Mouse (Mus musculus): ENCODE measurements around the gene Plxnb2. TPM values are rescaled to one million over a fixed set of nuclear protein-coding genes. Genes with fewer than 3 reads are reported as not detected.

Gene Plxnb2
- total and polyA plus RNA-seq, 3 experiments, result 1.8 to 15.5 (median 9.9) TPM

DNA sequence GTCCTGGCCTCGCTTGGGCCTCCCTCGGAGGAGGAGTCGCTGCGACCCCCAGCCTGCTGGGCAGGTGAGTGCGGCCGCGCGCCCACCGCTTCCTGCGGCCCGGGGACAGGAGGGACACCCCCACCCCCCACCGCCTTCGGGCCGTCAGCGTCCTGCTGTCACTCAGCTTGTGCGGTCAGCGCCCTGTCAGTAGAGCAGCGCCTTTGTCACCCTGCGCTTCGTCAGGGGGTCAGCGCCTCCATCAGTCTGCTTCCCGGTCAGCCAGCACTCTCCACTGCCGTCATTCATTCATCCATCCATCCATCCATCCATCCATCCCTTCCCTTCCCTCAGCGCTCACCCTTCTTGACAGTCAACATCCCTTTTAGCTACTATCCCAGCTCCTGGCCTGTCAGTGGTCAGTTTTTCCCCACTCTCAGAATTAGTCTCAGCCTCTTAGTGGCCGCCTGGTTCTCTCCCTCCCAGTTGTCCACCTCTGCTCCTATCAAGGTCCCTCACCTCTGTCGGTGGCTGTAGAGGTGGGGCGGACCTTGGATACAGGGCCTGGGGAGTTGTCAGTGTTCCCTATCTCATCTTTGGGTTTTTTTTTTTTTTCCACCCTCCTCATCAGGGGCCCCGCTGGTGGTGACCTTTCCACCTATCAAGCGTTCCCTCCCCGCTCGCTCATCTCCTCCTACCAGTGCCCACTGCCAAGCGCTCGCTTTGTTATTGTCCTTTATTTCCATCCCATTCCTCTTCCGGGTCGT is 31.3 kb upstream of the Plxnb2 start:
- DNase-seq (ENCODE audit: low spot score) (peak; percentile 13), ATAC-seq (ENCODE audit: extremely low read depth, insufficient number of reproducible peaks, low FRiP score, poor library complexity, severe bottlenecking) (no peak)
- no peaks in the 10 kb centered on the region for H3K27me3 ChIP-seq (ENCODE audit: insufficient read depth, low read length)
- H3K36me3 ChIP-seq (replicated peaks), result peaks cover 11% of the 10 kb centered on the region
- TF ChIP-seq TAL1 (conservative IDR thresholded peaks at IDR 0.05; ENCODE audit: low read depth, low read length), result no peak
- no peak for TF ChIP-seq GATA1 (IDR thresholded peaks at IDR 0.05; ENCODE audit: borderline replicate concordance, low read length)
- no peak for TF ChIP-seq GATA2 (IDR thresholded peaks at IDR 0.05; ENCODE audit: borderline replicate concordance, low read depth, low read length)
- TF ChIP-seq CTCF (IDR thresholded peaks at IDR 0.05; ENCODE audit: low read depth, low read length), result no peak
- no peak for TF ChIP-seq POLR2AphosphoS5 (IDR thresholded peaks at IDR 0.05; ENCODE audit: insufficient replicate concordance, low read depth, low read length)
- peaks cover 64% of the 10 kb centered on the region for H3K4me1 ChIP-seq (ENCODE audit: insufficient read depth, low read depth, low read length)
- peaks cover 4% of the 10 kb centered on the region for H3K9me3 ChIP-seq (replicated peaks)
- peak overlapping the region; percentile 99 for H3K4me3 ChIP-seq (ENCODE audit: low read depth, low read length)

DNA sequence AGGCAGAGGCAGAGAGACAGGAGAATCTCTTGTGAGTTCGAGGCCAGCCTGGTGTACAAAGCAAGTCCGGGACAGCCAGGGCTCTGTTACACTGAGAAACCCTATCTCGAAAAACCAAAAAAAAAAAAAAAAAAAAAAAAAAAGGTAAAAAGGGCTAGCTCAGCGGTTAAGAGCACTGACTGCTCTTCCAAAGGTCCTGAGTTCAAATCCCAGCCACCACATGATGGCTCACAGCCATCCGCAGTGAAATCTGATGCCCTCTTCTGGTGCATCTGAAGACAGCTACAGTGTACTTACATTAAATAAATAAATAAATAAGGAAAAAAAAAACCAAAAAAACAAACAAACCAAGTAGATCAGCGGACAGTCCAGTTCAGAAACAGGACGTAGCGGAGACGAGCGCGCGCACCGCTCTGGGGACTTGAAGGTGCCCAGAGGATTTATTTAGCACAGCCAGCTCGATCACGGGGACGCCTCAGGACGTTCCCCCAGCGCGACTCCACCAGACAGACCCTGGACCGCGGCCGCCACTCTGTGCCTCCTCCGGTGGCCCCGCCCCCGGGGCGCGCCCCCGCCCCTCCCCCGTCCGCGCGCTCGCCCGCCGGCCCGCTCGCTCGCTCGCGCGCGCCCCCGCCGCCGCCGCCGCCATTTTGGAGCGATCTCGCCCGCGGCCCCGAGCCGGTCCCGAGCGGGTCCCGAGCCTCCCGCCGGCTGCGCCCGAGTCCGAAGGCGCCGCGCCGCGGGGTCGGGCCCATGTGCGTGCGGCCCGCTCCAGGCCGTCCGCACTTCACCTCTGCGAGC is 30.5 kb upstream of the Plxnb2 start, which contains the start of gene Ppp6r2:
Gene Ppp6r2, plus strand, starts transcription at position 639 of the 801 bp plus-strand sequence.
- no peaks in the 10 kb centered on the region for H3K9me3 ChIP-seq (replicated peaks)
- DNase-seq (ENCODE audit: low spot score) (peak; percentile 72), ATAC-seq (ENCODE audit: extremely low read depth, insufficient number of reproducible peaks, low FRiP score, poor library complexity, severe bottlenecking) (peak; percentile 56)
- no peak for TF ChIP-seq TAL1 (conservative IDR thresholded peaks at IDR 0.05; ENCODE audit: low read depth, low read length)
- no peak for TF ChIP-seq POLR2AphosphoS5 (IDR thresholded peaks at IDR 0.05; ENCODE audit: insufficient replicate concordance, low read depth, low read length)
- no peak for TF ChIP-seq CTCF (IDR thresholded peaks at IDR 0.05; ENCODE audit: low read depth, low read length)
- no peak for TF ChIP-seq GATA1 (IDR thresholded peaks at IDR 0.05; ENCODE audit: borderline replicate concordance, low read length)
- no peak for TF ChIP-seq GATA2 (IDR thresholded peaks at IDR 0.05; ENCODE audit: borderline replicate concordance, low read depth, low read length)
- no peaks in the 10 kb centered on the region for H3K27me3 ChIP-seq (ENCODE audit: insufficient read depth, low read length)
- peak within 1 kb of the TSS; percentile 99 for H3K4me3 ChIP-seq (ENCODE audit: low read depth, low read length)
- peaks cover 4% of the 10 kb centered on the region for H3K36me3 ChIP-seq (replicated peaks)
- H3K4me1 ChIP-seq (ENCODE audit: insufficient read depth, low read depth, low read length), result peaks cover 59% of the 10 kb centered on the region

DNA sequence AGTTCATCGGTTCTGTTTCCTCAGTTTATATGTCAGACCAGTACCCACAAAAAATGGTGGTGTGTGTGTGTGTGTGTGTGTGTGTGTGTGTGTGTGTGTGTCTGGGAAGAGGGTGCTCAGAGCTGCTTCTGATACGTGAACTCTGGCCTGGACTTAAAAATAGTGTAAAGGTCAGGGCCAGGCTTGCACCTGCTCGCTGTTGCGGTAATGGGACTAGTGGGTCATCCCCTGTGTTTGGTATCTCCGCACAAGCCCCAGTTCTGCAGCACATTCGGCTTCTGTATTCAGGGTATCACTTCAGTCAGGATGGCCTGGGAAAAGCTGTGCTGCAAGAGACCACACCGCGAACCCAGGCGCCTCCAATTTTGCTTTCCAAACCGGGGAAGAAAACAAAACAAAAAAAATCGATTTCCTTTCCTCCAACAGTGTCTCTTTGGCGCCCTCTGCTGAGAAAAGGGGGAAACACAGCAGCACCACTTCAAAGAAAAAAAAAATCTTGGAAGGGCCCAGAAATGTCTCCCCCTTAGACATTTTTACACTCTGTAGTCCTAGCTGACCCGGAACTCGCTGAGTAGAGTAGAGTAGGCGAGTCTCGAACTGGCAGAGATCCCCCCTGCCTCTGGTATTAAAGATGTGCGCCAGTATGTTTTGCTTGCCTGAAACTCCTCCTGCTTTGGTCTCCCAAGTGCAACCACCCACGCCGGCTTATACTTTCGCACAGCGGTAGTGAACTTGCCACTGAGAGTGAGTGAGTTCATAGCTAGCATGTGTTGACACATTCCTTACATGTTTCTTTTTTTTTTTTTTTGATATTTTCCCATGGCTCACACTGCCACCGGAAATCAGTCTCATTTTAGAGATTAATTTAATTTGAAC is 29.5 kb upstream of the Plxnb2 start:
- H3K4me1 ChIP-seq (ENCODE audit: insufficient read depth, low read depth, low read length), result peaks cover 49% of the 10 kb centered on the region
- no peaks in the 10 kb centered on the region for H3K9me3 ChIP-seq (replicated peaks)
- no peaks in the 10 kb centered on the region for H3K27me3 ChIP-seq (ENCODE audit: insufficient read depth, low read length)
- DNase-seq (ENCODE audit: low spot score) (peak; percentile 13), ATAC-seq (ENCODE audit: extremely low read depth, insufficient number of reproducible peaks, low FRiP score, poor library complexity, severe bottlenecking) (no peak)
- TF ChIP-seq GATA1 (IDR thresholded peaks at IDR 0.05; ENCODE audit: borderline replicate concordance, low read length) (no peak), GATA2 (IDR thresholded peaks at IDR 0.05; ENCODE audit: borderline replicate concordance, low read depth, low read length) (no peak), TAL1 (conservative IDR thresholded peaks at IDR 0.05; ENCODE audit: low read depth, low read length) (no peak), CTCF (IDR thresholded peaks at IDR 0.05; ENCODE audit: low read depth, low read length) (peak; percentile 63), POLR2AphosphoS5 (IDR thresholded peaks at IDR 0.05; ENCODE audit: insufficient replicate concordance, low read depth, low read length) (no peak)
- H3K4me3 ChIP-seq (ENCODE audit: low read depth, low read length), result peak overlapping the region; percentile 62; the same call in 1 of the 2 replicates
- peaks cover 2% of the 10 kb centered on the region for H3K36me3 ChIP-seq (replicated peaks)

DNA sequence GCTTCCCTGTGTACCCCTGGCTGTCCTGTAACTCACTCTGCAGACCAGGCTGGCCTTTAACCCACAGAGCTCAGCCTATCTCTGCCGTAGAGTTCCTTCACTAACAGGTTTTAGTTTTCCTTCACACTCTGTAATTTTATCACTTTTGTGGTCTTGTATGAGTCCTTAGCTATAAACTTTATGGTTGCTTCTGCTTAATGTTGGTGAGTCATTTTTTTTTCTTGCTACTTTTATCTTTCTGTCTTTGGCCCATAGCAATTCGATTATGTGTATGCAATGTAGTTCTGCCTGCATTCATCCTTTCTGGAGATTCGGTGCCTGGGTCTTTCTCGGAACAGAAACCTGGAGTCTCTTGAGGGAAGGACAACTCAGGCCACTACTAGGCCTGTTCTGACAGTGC is 26.9 kb upstream of the Plxnb2 start:
- H3K4me3 ChIP-seq (ENCODE audit: low read depth, low read length), result no peak overlapping the region
- TF ChIP-seq POLR2AphosphoS5 (IDR thresholded peaks at IDR 0.05; ENCODE audit: insufficient replicate concordance, low read depth, low read length) (no peak), GATA2 (IDR thresholded peaks at IDR 0.05; ENCODE audit: borderline replicate concordance, low read depth, low read length) (no peak), GATA1 (IDR thresholded peaks at IDR 0.05; ENCODE audit: borderline replicate concordance, low read length) (no peak), CTCF (IDR thresholded peaks at IDR 0.05; ENCODE audit: low read depth, low read length) (no peak), TAL1 (conservative IDR thresholded peaks at IDR 0.05; ENCODE audit: low read depth, low read length) (no peak)
- no peaks in the 10 kb centered on the region for H3K36me3 ChIP-seq (replicated peaks)
- H3K27me3 ChIP-seq (ENCODE audit: insufficient read depth, low read length), result no peaks in the 10 kb centered on the region
- ATAC-seq (ENCODE audit: extremely low read depth, insufficient number of reproducible peaks, low FRiP score, poor library complexity, severe bottlenecking) (no peak), DNase-seq (ENCODE audit: low spot score) (no peak)
- H3K9me3 ChIP-seq (replicated peaks), result peaks cover 10% of the 10 kb centered on the region
- peaks cover 26% of the 10 kb centered on the region for H3K4me1 ChIP-seq (ENCODE audit: insufficient read depth, low read depth, low read length)

DNA sequence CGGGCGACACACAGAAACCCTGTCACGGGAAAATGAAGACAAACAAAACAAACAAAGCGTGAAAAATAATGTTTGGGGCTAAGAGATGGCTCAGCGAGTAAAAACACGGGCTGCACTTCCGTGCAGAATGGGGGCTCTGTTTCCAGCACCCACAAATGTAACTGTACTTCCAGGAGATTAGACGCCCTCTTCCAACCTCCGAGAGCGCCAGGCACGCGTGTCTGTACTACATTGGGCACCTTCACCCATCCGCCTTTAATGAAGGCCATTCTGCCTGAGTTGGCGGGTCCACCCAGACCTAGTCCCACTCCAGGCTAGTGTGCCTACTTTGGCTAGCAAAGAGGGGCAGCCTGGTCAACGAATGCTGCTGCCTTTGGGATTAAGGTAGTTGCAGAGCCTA is 16.5 kb upstream of the Plxnb2 start:
- Histone ChIP-seq H3K4me3 (ENCODE audit: low read depth, low read length) (peak overlapping the region; percentile 100), H3K4me1 (ENCODE audit: insufficient read depth, low read depth, low read length) (peaks cover 20% of the 10 kb centered on the region)
- ATAC-seq (ENCODE audit: extremely low read depth, insufficient number of reproducible peaks, low FRiP score, poor library complexity, severe bottlenecking), result no peak

More for the DNA sequence above, 16.5 kb upstream of the Plxnb2 start:
- no peak for DNase-seq (ENCODE audit: low spot score)
- Histone ChIP-seq H3K36me3 (replicated peaks) (peaks cover 18% of the 10 kb centered on the region), H3K9me3 (replicated peaks) (peaks cover 3% of the 10 kb centered on the region), H3K27me3 (ENCODE audit: insufficient read depth, low read length) (no peaks in the 10 kb centered on the region)
- no peak for TF ChIP-seq POLR2AphosphoS5 (IDR thresholded peaks at IDR 0.05; ENCODE audit: insufficient replicate concordance, low read depth, low read length)
- TF ChIP-seq CTCF (IDR thresholded peaks at IDR 0.05; ENCODE audit: low read depth, low read length), result no peak
- TF ChIP-seq TAL1 (conservative IDR thresholded peaks at IDR 0.05; ENCODE audit: low read depth, low read length), result no peak
- no peak for TF ChIP-seq GATA1 (IDR thresholded peaks at IDR 0.05; ENCODE audit: borderline replicate concordance, low read length)
- TF ChIP-seq GATA2 (IDR thresholded peaks at IDR 0.05; ENCODE audit: borderline replicate concordance, low read depth, low read length), result no peak
